Mouse (Mus musculus) c-Kit-positive CD71-positive TER-119-positive erythroid progenitor cells, embryonic 14.5 days (primary cell): ENCODE results near the gene Gm14214.

Experiments used
- DNase-seq: peaks from one replicate; pipeline ENCODE4 v3.0.0-alpha.2; 2013; ENCODE audit warnings: low spot score

Gene Gm14214

GRCm38 (mm10) chr2:154730841-154731240, 39.0 kb downstream of the Gm14214 start:
- DNase-seq: no peak

GRCm38 (mm10) chr2:154729737-154730136, 40.1 kb downstream of the Gm14214 start:
- DNase-seq: no peak

GRCm38 (mm10) chr2:154723473-154723872, 46.4 kb downstream of the Gm14214 start:
- DNase-seq: no peak

- no peak for DNase-seq
Measured at GRCm38 (mm10) chr2:154720315-154720714, 49.5 kb downstream of the Gm14214 start.
